Mouse (Mus musculus) limb, embryonic 10.5 days (tissue): ENCODE data around the gene Ifne. TPM values are rescaled to one million over a fixed set of nuclear protein-coding genes. Genes with fewer than 3 reads are reported as not detected.

Experiments used
- DNase-seq: peaks from one replicate; pipeline ENCODE4 v3.0.0-alpha.2; 2017; ENCODE audit warnings: low spot score
- H3K27ac ChIP-seq: fragments of 300-500 bp; sonication (generic); 2 replicates; pipeline ENCODE4 v1.5.1; 2016; ENCODE audit warnings: mild to moderate bottlenecking
- H3K27me3 ChIP-seq: fragments of 300-500 bp; sonication (generic); 2 replicates; pipeline ENCODE4 v1.6.1; 2016; ENCODE audit warnings: low read depth, mild to moderate bottlenecking; ENCODE audit not compliant: poor library complexity, severe bottlenecking
- H3K36me3 ChIP-seq: fragments of 300-500 bp; sonication (generic); 2 replicates; pipeline ENCODE4 v1.6.1; 2016; ENCODE audit warnings: mild to moderate bottlenecking, moderate library complexity
- H3K4me1 ChIP-seq: fragments of 300-500 bp; sonication (generic); 2 replicates; pipeline ENCODE4 v1.6.1; 2016
- H3K4me3 ChIP-seq: fragments of 300-500 bp; sonication (generic); 2 replicates; pipeline ENCODE4 v1.5.1; 2016; ENCODE audit warnings: mild to moderate bottlenecking, moderate library complexity
- H3K9me3 ChIP-seq: fragments of 300-500 bp; sonication (generic); replicated peaks from 2 replicates; pipeline ENCODE4 v1.6.1; 2016; ENCODE audit warnings: mild to moderate bottlenecking
- WGBS: fragments of 180-500 bp; shearing (Covaris S2); methylation state at CpG from one replicate; pipeline ENCODE4 v1.1.7; 2016; 5-methylcytosine and 5-hydroxymethylcytosine counted together
- polyA plus RNA-seq: library from polyadenylated mRNA; unstranded; fragments of >200 nt; fragmentation: Nextera tagmentation; extraction: Ambion mirVana; gene quantifications from 2 replicates; pipeline ENCODE4 v1.2.1, GENCODE M21; 2016

Gene Ifne
- not detected in 2 replicates for polyA plus RNA-seq

GRCm38 (mm10) chr4:88880101-88880500 lies at the start of gene Ifne:
TSS of gene Ifne (minus strand) at chr4:88880201.
- no peaks in the 10 kb centered on the region for H3K9me3 ChIP-seq
- WGBS, result 89% methylated on average over 8 of the region's 8 CpGs
- H3K27ac ChIP-seq, result no peak within 1 kb of the TSS
- H3K4me1 ChIP-seq, result no peaks in the 10 kb centered on the region
- no peak within 1 kb of the TSS for H3K4me3 ChIP-seq
- no peak for DNase-seq
- no peaks in the 10 kb centered on the region for H3K36me3 ChIP-seq
- no peaks in the 10 kb centered on the region for H3K27me3 ChIP-seq

- H3K27me3 ChIP-seq, result no peaks in the 10 kb centered on the region
- no peak for DNase-seq
- H3K27ac ChIP-seq, result no peak overlapping the region
- 69% methylated on average over 4 of the region's 4 CpGs for WGBS
- no peaks in the 10 kb centered on the region for H3K4me1 ChIP-seq
- no peaks in the 10 kb centered on the region for H3K9me3 ChIP-seq
- no peak overlapping the region for H3K4me3 ChIP-seq
- no peaks in the 10 kb centered on the region for H3K36me3 ChIP-seq
These were observed 48.5 kb upstream of the Ifne start for GRCm38 (mm10) chr4:88928341-88929102.

- Histone ChIP-seq H3K9me3 (no peaks in the 10 kb centered on the region), H3K36me3 (no peaks in the 10 kb centered on the region), H3K27me3 (no peaks in the 10 kb centered on the region), H3K27ac (no peak overlapping the region), H3K4me1 (peaks cover 3% of the 10 kb centered on the region; the same call in 1 of the 2 replicates), H3K4me3 (no peak overlapping the region)
- WGBS, result 94% methylated on average over 2 of the region's 2 CpGs
- DNase-seq, result no peak
These were observed 47.8 kb upstream of the Ifne start for GRCm38 (mm10) chr4:88927850-88928249.

- DNase-seq, result no peak
- H3K27ac ChIP-seq, result no peak overlapping the region
- no peak overlapping the region for H3K4me3 ChIP-seq
- H3K27me3 ChIP-seq, result no peaks in the 10 kb centered on the region
- H3K4me1 ChIP-seq, result peaks cover 5% of the 10 kb centered on the region
- no peaks in the 10 kb centered on the region for H3K9me3 ChIP-seq
- H3K36me3 ChIP-seq, result no peaks in the 10 kb centered on the region
- WGBS, result 79% methylated on average over 1 of the region's 1 CpGs
These were observed 46.6 kb upstream of the Ifne start for GRCm38 (mm10) chr4:88926637-88927036.

GRCm38 (mm10) chr4:88926082-88926481 lies 46.1 kb upstream of the Ifne start:
- Histone ChIP-seq H3K27ac (no peak overlapping the region), H3K9me3 (no peaks in the 10 kb centered on the region), H3K4me3 (no peak overlapping the region), H3K36me3 (no peaks in the 10 kb centered on the region), H3K27me3 (no peaks in the 10 kb centered on the region), H3K4me1 (peaks cover 5% of the 10 kb centered on the region)
- DNase-seq, result no peak
- WGBS, result 94% methylated on average over 1 of the region's 1 CpGs

- no peak for DNase-seq
- Histone ChIP-seq H3K9me3 (no peaks in the 10 kb centered on the region), H3K36me3 (no peaks in the 10 kb centered on the region), H3K27me3 (no peaks in the 10 kb centered on the region), H3K4me3 (no peak overlapping the region), H3K27ac (no peak overlapping the region), H3K4me1 (peaks cover 5% of the 10 kb centered on the region)
- 98% methylated on average over 2 of the region's 2 CpGs for WGBS
These were observed 45.5 kb upstream of the Ifne start for GRCm38 (mm10) chr4:88925456-88925855.

GRCm38 (mm10) chr4:88921280-88921679 lies 41.3 kb upstream of the Ifne start:
- Histone ChIP-seq H3K36me3 (no peaks in the 10 kb centered on the region), H3K9me3 (no peaks in the 10 kb centered on the region), H3K27me3 (no peaks in the 10 kb centered on the region), H3K4me3 (no peak overlapping the region), H3K27ac (no peak overlapping the region), H3K4me1 (peaks cover 5% of the 10 kb centered on the region)
- no peak for DNase-seq
- WGBS, result 95% methylated on average over 5 of the region's 5 CpGs

GRCm38 (mm10) chr4:88917770-88918460 lies 37.9 kb upstream of the Ifne start:
- no peak overlapping the region for H3K27ac ChIP-seq
- H3K36me3 ChIP-seq, result no peaks in the 10 kb centered on the region
- WGBS, result 90% methylated on average over 5 of the region's 5 CpGs
- no peaks in the 10 kb centered on the region for H3K9me3 ChIP-seq
- no peak for DNase-seq
- H3K4me1 ChIP-seq, result peaks cover 3% of the 10 kb centered on the region
- no peaks in the 10 kb centered on the region for H3K27me3 ChIP-seq
- no peak overlapping the region for H3K4me3 ChIP-seq

GRCm38 (mm10) chr4:88916306-88916705 lies 36.3 kb upstream of the Ifne start:
- no peaks in the 10 kb centered on the region for H3K36me3 ChIP-seq
- H3K4me1 ChIP-seq, result no peaks in the 10 kb centered on the region
- WGBS, result 84% methylated on average over 4 of the region's 4 CpGs
- no peaks in the 10 kb centered on the region for H3K9me3 ChIP-seq
- no peaks in the 10 kb centered on the region for H3K27me3 ChIP-seq
- H3K27ac ChIP-seq, result no peak overlapping the region
- no peak overlapping the region for H3K4me3 ChIP-seq
- DNase-seq, result no peak

GRCm38 (mm10) chr4:88913984-88914383 lies 34.0 kb upstream of the Ifne start:
- no peak overlapping the region for H3K4me3 ChIP-seq
- 95% methylated on average over 1 of the region's 1 CpGs for WGBS
- H3K27me3 ChIP-seq, result no peaks in the 10 kb centered on the region
- H3K27ac ChIP-seq, result no peak overlapping the region
- H3K4me1 ChIP-seq, result no peaks in the 10 kb centered on the region
- DNase-seq, result no peak
- H3K9me3 ChIP-seq, result no peaks in the 10 kb centered on the region
- H3K36me3 ChIP-seq, result no peaks in the 10 kb centered on the region

GRCm38 (mm10) chr4:88912882-88913281 lies 32.9 kb upstream of the Ifne start:
- Histone ChIP-seq H3K27ac (no peak overlapping the region), H3K4me3 (no peak overlapping the region), H3K9me3 (no peaks in the 10 kb centered on the region), H3K27me3 (no peaks in the 10 kb centered on the region), H3K36me3 (no peaks in the 10 kb centered on the region), H3K4me1 (peaks cover 2% of the 10 kb centered on the region)
- DNase-seq, result no peak
- WGBS, result 87% methylated on average over 2 of the region's 2 CpGs

- Histone ChIP-seq H3K27ac (no peak overlapping the region), H3K4me1 (peaks cover 8% of the 10 kb centered on the region), H3K36me3 (no peaks in the 10 kb centered on the region), H3K4me3 (no peak overlapping the region), H3K9me3 (no peaks in the 10 kb centered on the region), H3K27me3 (no peaks in the 10 kb centered on the region)
- DNase-seq, result no peak
- WGBS, result 63% methylated on average over 9 of the region's 9 CpGs
These were observed 32.2 kb upstream of the Ifne start for GRCm38 (mm10) chr4:88912187-88912586.
